Mouse (Mus musculus): ENCODE measurements around the gene Syne1.

- no peak for TF ChIP-seq ZNF384 (IDR thresholded peaks at IDR 0.05; ENCODE audit: low read depth, low read length)
- no peak for TF ChIP-seq HCFC1 (IDR thresholded peaks at IDR 0.05; ENCODE audit: borderline replicate concordance, insufficient read depth, low read length)
Measured at GRCm38 (mm10) chr10:5070941-5071231, 480.4 kb downstream of the Syne1 start.
